Mouse (Mus musculus) liver, embryonic 15.5 days (tissue): ENCODE results near the gene Rpl38. TPM values are rescaled to one million over a fixed set of nuclear protein-coding genes. Genes with fewer than 3 reads are reported as not detected.

Experiments used
- ATAC-seq: fragments of 200-750 bp; cut with Nextera tagmentation; 2 replicates; pipeline ENCODE4 v1.8.0; 2017; ENCODE audit warnings: moderate number of reproducible peaks, mild to moderate bottlenecking, moderate library complexity; ENCODE audit not compliant: insufficient read depth
- H3K27ac ChIP-seq: fragments of 300-500 bp; sonication (generic); replicated peaks from 2 replicates; pipeline ENCODE4 v1.5.1; 2015; ENCODE audit warnings: mild to moderate bottlenecking, inconsistent platforms
- H3K27me3 ChIP-seq: fragments of 300-500 bp; sonication (generic); 2 replicates; pipeline ENCODE4 v1.6.1; 2015; ENCODE audit warnings: mild to moderate bottlenecking, inconsistent platforms
- H3K36me3 ChIP-seq: fragments of 300-500 bp; sonication (generic); replicated peaks from 2 replicates; pipeline ENCODE4 v1.6.1; 2015; ENCODE audit warnings: moderate library complexity, mild to moderate bottlenecking, inconsistent platforms
- H3K4me1 ChIP-seq: fragments of 300-500 bp; sonication (generic); replicated peaks from 2 replicates; pipeline ENCODE4 v1.6.1; 2015; ENCODE audit warnings: inconsistent platforms
- H3K4me2 ChIP-seq: fragments of 300-500 bp; sonication (generic); 2 replicates; pipeline ENCODE4 v1.6.1; 2015; ENCODE audit warnings: moderate library complexity, mild to moderate bottlenecking, inconsistent platforms
- H3K4me3 ChIP-seq: fragments of 300-500 bp; sonication (generic); replicated peaks from 2 replicates; pipeline ENCODE4 v1.5.1; 2015; ENCODE audit warnings: mild to moderate bottlenecking, inconsistent platforms
- H3K9ac ChIP-seq: fragments of 300-500 bp; sonication (generic); 2 replicates; pipeline ENCODE4 v1.6.1; 2015; ENCODE audit warnings: moderate library complexity, mild to moderate bottlenecking, inconsistent platforms
- H3K9me3 ChIP-seq: fragments of 300-500 bp; sonication (generic); replicated peaks from 2 replicates; pipeline ENCODE4 v1.6.1; 2016; ENCODE audit warnings: inconsistent platforms
- WGBS: fragments of 180-500 bp; shearing (Covaris S2); methylation state at CpG from one replicate; pipeline ENCODE4 v1.1.7; 2015; ENCODE audit warnings: mixed read lengths; ENCODE audit not compliant: insufficient replicate concordance; 5-methylcytosine and 5-hydroxymethylcytosine counted together
- polyA plus RNA-seq: library from polyadenylated mRNA; unstranded; fragments of >200 nt; fragmentation: Nextera tagmentation; extraction: Ambion mirVana; gene quantifications from 2 replicates; pipeline ENCODE4 v1.2.1, GENCODE M21; 2015

Gene Rpl38
- polyA plus RNA-seq, 1 experiment from 2014 or later, result 662 TPM

DNA sequence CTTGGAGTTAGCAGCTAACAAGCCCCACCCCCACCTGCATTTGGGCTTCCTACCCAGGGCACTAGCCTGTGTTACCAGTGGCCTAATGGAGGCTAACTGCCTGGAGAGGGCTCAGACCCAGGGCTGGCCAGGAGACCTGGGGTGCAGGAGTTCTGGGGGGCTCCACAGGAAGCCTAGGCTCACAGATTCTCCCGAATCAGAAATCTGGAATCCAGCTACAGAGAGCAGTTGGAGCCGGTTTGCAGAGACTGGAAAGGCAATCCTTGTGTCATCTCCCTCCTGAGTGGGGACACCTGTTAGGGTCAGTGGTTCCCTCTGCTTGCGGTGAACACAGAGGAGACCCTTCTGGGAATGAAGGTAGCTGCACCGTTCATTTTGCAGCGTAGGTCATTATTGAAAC lies 12.7 kb downstream of the Rpl38 start:
- Histone ChIP-seq H3K27me3 (peaks cover 16% of the 10 kb centered on the region), H3K9me3 (no peaks in the 10 kb centered on the region), H3K27ac (no peak overlapping the region), H3K4me3 (no peak overlapping the region), H3K4me1 (peaks cover 59% of the 10 kb centered on the region), H3K9ac (no peak overlapping the region), H3K4me2 (no peak overlapping the region), H3K36me3 (no peaks in the 10 kb centered on the region)
- 71% methylated on average over 5 of the region's 5 CpGs for WGBS
- no peak for ATAC-seq

- no peak overlapping the region for H3K4me3 ChIP-seq
- ATAC-seq, result no peak
- no peak overlapping the region for H3K27ac ChIP-seq
- peaks cover 2% of the 10 kb centered on the region; the same call in 1 of the 2 replicates for H3K27me3 ChIP-seq
- H3K9ac ChIP-seq, result no peak overlapping the region
- WGBS, result 80% methylated on average over 13 of the region's 13 CpGs
- H3K36me3 ChIP-seq, result no peaks in the 10 kb centered on the region
- H3K4me1 ChIP-seq, result peaks cover 52% of the 10 kb centered on the region
- no peaks in the 10 kb centered on the region for H3K9me3 ChIP-seq
- no peak overlapping the region for H3K4me2 ChIP-seq
Measured at GRCm38 (mm10) chr11:114682321-114682900, 14.1 kb downstream of the Rpl38 start.

- Histone ChIP-seq H3K4me2 (no peak overlapping the region), H3K27me3 (no peaks in the 10 kb centered on the region), H3K4me1 (peaks cover 52% of the 10 kb centered on the region), H3K27ac (no peak overlapping the region), H3K9ac (no peak overlapping the region), H3K4me3 (no peak overlapping the region), H3K36me3 (no peaks in the 10 kb centered on the region), H3K9me3 (no peaks in the 10 kb centered on the region)
- ATAC-seq, result no peak
- 73% methylated on average over 10 of the region's 10 CpGs for WGBS
Measured at GRCm38 (mm10) chr11:114683029-114683721, 14.9 kb downstream of the Rpl38 start.

- WGBS, result 57% methylated on average over 20 of the region's 20 CpGs
- H3K9me3 ChIP-seq, result no peaks in the 10 kb centered on the region
- no peak overlapping the region for H3K9ac ChIP-seq
- no peak overlapping the region for H3K4me2 ChIP-seq
- ATAC-seq, result no peak
- H3K4me1 ChIP-seq, result peaks cover 52% of the 10 kb centered on the region
- H3K36me3 ChIP-seq, result no peaks in the 10 kb centered on the region
- no peak overlapping the region for H3K27ac ChIP-seq
- H3K4me3 ChIP-seq, result no peak overlapping the region
- no peaks in the 10 kb centered on the region for H3K27me3 ChIP-seq
Measured at GRCm38 (mm10) chr11:114683722-114684621, 15.6 kb downstream of the Rpl38 start.

DNA sequence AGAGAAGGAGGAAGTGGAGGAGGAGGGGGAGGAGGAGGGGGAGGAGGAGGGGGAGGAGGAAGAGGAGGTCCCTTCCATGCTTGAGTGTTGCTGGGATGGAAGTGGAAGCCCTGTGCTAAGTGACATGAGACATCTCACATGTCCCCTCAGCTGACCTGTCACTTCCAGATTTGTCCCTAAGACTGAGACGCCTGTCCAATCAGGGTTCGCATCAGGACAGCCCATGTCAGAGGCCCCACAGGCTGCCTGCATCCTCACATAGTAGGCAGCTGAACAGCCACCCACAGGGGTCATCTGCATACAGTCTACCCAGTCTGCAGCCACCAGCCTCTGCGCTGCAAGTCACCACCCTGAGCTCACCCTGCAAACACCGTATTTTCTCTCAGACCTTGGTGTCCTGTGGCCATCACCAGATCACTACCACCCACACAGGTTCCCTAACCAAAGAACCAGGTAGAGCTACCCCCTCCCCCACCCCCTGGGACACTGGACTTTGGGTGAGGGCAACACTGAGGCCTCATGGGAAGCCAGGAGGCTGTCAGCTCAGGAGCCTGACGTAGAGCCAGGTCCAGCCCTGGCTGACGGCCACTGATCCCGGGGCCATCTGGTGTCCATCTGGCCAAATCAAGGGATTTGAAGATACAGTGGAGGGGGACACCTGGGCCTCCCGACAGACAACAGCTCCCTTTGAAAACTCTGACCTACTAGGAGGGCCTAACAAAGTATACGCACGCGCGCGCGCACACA lies 16.5 kb downstream of the Rpl38 start:
- WGBS, result 69% methylated on average over 14 of the region's 14 CpGs
- Histone ChIP-seq H3K9me3 (no peaks in the 10 kb centered on the region), H3K4me3 (no peak overlapping the region), H3K4me2 (no peak overlapping the region), H3K36me3 (no peaks in the 10 kb centered on the region), H3K27ac (no peak overlapping the region; the same call in 1 of the 2 replicates), H3K9ac (no peak overlapping the region), H3K27me3 (no peaks in the 10 kb centered on the region), H3K4me1 (peaks cover 46% of the 10 kb centered on the region)
- peak; percentile 63 for ATAC-seq

- Histone ChIP-seq H3K27me3 (no peaks in the 10 kb centered on the region), H3K36me3 (0 out of 2 replicates have a peak, but pooled peaks cover 5% of the 10 kb centered on the region), H3K4me3 (no peak overlapping the region), H3K4me1 (peaks cover 39% of the 10 kb centered on the region), H3K9me3 (no peaks in the 10 kb centered on the region), H3K4me2 (no peak overlapping the region), H3K27ac (no peak overlapping the region; the same call in 1 of the 2 replicates), H3K9ac (no peak overlapping the region)
- 56% methylated on average over 9 of the region's 9 CpGs for WGBS
- ATAC-seq, result no peak
Measured at GRCm38 (mm10) chr11:114685526-114686040, 17.3 kb downstream of the Rpl38 start.

DNA sequence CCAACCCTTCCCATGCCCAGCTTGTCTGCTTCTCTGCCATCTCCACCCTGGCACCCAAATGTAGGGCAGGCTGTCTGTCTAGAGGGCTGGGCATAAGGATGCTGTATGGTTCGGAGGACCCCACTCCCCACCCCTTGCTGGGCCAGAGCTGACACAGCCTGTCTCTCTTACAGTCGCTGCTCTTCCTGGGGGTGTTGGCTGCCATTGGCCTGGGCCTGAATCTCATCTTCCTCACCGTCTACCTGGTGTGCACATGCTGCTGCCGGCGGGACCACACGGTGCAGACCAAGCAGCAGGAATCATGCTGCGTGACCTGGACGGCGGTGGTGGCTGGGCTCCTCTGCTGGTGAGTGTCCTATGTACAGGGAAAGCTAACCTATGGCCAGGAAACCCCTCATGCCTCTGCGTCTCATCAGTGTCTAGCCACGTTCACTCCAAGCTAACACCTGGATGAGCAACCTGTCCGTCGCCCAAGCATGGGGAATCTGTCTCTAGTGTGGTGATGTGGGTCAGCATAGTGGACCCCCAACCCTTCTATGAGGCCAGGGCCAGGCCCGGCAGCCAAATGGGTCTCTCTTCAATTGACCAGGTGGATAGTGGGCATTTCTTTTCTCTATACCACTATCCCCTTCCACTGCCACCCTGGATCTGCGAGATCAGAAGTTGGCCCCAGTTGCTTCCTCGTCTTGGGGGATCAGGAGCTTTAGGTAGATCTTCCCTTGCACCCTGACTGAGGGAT lies 18.1 kb downstream of the Rpl38 start:
- no peak overlapping the region for H3K4me3 ChIP-seq
- no peak overlapping the region for H3K27ac ChIP-seq
- H3K9me3 ChIP-seq, result no peaks in the 10 kb centered on the region
- no peak overlapping the region for H3K9ac ChIP-seq
- 0 out of 2 replicates have a peak, but pooled peaks cover 5% of the 10 kb centered on the region for H3K36me3 ChIP-seq
- no peak overlapping the region for H3K4me2 ChIP-seq
- ATAC-seq, result no peak
- 75% methylated on average over 16 of the region's 16 CpGs for WGBS
- H3K4me1 ChIP-seq, result peaks cover 33% of the 10 kb centered on the region
- H3K27me3 ChIP-seq, result no peaks in the 10 kb centered on the region

DNA sequence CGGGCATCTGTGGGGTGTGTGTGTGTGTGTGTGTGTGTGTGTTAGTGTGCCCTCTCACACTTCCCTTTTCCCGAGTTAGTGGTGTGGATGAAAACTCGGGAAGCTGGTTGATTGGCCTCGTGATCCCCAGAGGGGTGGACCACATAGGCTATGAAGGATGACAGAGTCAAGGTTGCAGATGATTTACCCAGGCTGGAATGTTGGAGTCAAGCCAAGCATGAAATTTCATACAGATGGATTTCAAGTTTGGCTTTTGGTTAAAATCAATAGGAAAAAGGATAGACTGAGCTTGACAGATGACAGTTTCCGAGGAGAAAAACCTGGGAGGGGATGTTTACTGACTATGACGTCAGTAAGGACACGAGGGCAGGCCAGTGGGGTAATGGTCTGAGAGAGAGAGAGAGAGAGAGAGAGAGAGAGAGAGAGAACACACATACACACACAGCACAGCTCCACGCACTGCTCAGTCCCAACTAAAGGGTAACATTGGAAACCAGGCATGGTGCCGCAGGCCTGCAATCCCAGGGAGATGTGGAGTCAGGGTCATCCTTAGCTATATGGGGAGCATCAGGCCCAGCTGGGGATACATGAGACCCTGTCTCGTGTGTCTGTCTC lies 19.4 kb downstream of the Rpl38 start:
- Histone ChIP-seq H3K4me3 (no peak overlapping the region), H3K9ac (no peak overlapping the region), H3K9me3 (no peaks in the 10 kb centered on the region), H3K36me3 (0 out of 2 replicates have a peak, but pooled peaks cover 5% of the 10 kb centered on the region), H3K4me1 (peaks cover 31% of the 10 kb centered on the region), H3K27me3 (no peaks in the 10 kb centered on the region), H3K4me2 (no peak overlapping the region), H3K27ac (peak overlapping the region; percentile 6; the same call in 1 of the 2 replicates)
- 42% methylated on average over 9 of the region's 10 CpGs for WGBS
- no peak for ATAC-seq

GRCm38 (mm10) chr11:114688729-114689128 lies 20.4 kb downstream of the Rpl38 start:
- no peak overlapping the region for H3K4me3 ChIP-seq
- peaks cover 20% of the 10 kb centered on the region for H3K4me1 ChIP-seq
- H3K27ac ChIP-seq, result no peak overlapping the region
- H3K9me3 ChIP-seq, result no peaks in the 10 kb centered on the region
- ATAC-seq, result no peak
- H3K36me3 ChIP-seq, result 0 out of 2 replicates have a peak, but pooled peaks cover 5% of the 10 kb centered on the region
- no peak overlapping the region for H3K9ac ChIP-seq
- H3K4me2 ChIP-seq, result no peak overlapping the region
- 49% methylated on average over 3 of the region's 3 CpGs for WGBS
- no peaks in the 10 kb centered on the region for H3K27me3 ChIP-seq
